Mouse (Mus musculus) heart, embryonic 11.5 days (tissue): ENCODE data around the gene Vezf1. TPM values are rescaled to one million over a fixed set of nuclear protein-coding genes. Genes with fewer than 3 reads are reported as not detected.

ENCODE experiments used
- ATAC-seq: fragments of 200-750 bp; cut with Nextera tagmentation; replicated peaks from 2 replicates; pipeline ENCODE4 v1.8.0; 2017; ENCODE audit warnings: moderate library complexity; ENCODE audit not compliant: insufficient number of reproducible peaks, low FRiP score, low TSS enrichment
- H3K27ac ChIP-seq: fragments of 300-500 bp; sonication (generic); 2 replicates; pipeline ENCODE4 v1.5.1; 2014; ENCODE audit warnings: mild to moderate bottlenecking, low read depth, low read length
- H3K27me3 ChIP-seq: fragments of 300-500 bp; sonication (generic); 2 replicates; pipeline ENCODE4 v1.6.1; 2014; ENCODE audit warnings: mild to moderate bottlenecking, low read length, mixed read lengths; ENCODE audit not compliant: control insufficient read depth, insufficient read depth
- H3K36me3 ChIP-seq: fragments of 300-500 bp; sonication (generic); 2 replicates; pipeline ENCODE4 v1.6.1; 2014; ENCODE audit warnings: mild to moderate bottlenecking, low read length, moderate library complexity, mixed read lengths; ENCODE audit not compliant: control insufficient read depth, insufficient read depth
- H3K4me1 ChIP-seq: fragments of 300-500 bp; sonication (generic); 2 replicates; pipeline ENCODE4 v1.6.1; 2014; ENCODE audit warnings: low read length; ENCODE audit not compliant: control insufficient read depth, insufficient read depth
- H3K4me2 ChIP-seq: fragments of 300-500 bp; sonication (generic); 2 replicates; pipeline ENCODE4 v1.6.1; 2014; ENCODE audit warnings: mild to moderate bottlenecking, moderate library complexity
- H3K4me3 ChIP-seq: fragments of 300-500 bp; sonication (generic); 2 replicates; pipeline ENCODE4 v1.5.1; 2014; ENCODE audit warnings: low read depth, low read length
- H3K9ac ChIP-seq: fragments of 300-500 bp; sonication (generic); 2 replicates; pipeline ENCODE4 v1.6.1; 2014; ENCODE audit warnings: mild to moderate bottlenecking, low read depth, low read length, moderate library complexity
- H3K9me3 ChIP-seq: fragments of 300-500 bp; sonication (generic); replicated peaks from 2 replicates; pipeline ENCODE4 v1.6.1; 2016; ENCODE audit warnings: low read length; ENCODE audit not compliant: control insufficient read depth
- WGBS: fragments of 180-500 bp; shearing (Covaris S2); extraction: QIAGEN DNeasy Blood & Tissue Kit; methylation state at CpG from one replicate; pipeline ENCODE4 v1.1.7; 2014; ENCODE audit not compliant: insufficient replicate concordance; 5-methylcytosine and 5-hydroxymethylcytosine counted together
- polyA plus RNA-seq: library from polyadenylated mRNA; unstranded; fragments of >200 nt; fragmentation: Nextera tagmentation; extraction: Ambion mirVana; gene quantifications from 2 replicates; pipeline ENCODE4 v1.2.1, GENCODE M21; 2014

Gene Vezf1
- polyA plus RNA-seq, 1 experiment from 2014 or later = 26.4 TPM

DNA sequence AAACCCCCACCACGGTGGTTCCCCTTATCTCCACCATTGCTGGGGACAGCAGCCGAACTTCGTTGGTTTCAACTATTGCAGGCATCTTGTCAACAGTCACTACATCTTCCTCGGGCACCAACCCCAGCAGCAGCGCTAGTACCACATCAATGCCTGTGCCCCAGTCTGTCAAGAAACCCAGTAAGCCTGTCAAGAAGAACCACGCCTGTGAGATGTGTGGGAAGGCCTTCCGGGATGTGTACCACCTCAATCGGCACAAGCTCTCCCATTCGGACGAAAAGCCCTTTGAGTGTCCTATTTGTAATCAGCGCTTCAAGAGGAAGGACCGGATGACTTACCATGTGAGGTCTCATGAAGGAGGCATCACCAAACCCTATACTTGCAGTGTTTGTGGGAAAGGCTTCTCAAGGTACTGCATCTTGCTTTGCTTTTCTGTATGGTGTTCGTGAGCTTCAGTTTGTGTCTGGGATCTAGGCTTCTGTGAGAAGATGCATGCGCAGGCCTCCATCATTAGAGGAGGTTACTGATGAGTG, 5.3 kb downstream of the Vezf1 start:
- peaks cover 14% of the 10 kb centered on the region for H3K36me3 ChIP-seq
- no peak overlapping the region for H3K9ac ChIP-seq
- 74% methylated on average over 14 of the region's 14 CpGs for WGBS
- H3K4me3 ChIP-seq = no peak overlapping the region
- no peak overlapping the region for H3K4me2 ChIP-seq
- H3K27ac ChIP-seq = no peak overlapping the region
- peaks cover 18% of the 10 kb centered on the region for H3K4me1 ChIP-seq
- no peaks in the 10 kb centered on the region for H3K9me3 ChIP-seq
- ATAC-seq = no peak
- no peaks in the 10 kb centered on the region for H3K27me3 ChIP-seq

DNA sequence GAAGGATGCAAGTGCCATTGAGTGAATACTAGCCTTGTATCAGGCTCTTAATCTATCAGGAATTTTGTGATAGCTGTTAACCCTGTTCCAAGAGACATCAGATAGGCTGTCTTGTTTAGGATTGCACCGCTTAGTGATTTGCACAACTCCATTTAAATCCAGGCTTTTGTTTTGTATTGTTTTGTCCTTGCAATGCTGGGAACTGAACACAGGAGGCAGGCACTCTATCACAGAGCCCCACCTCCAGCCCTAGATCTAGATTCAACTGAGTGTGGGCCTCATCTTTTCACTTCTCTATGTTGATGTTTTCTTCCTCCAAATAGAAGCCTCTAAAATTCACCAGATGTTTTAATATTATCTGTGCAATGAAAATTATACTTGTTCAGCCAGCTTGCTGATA, 7.6 kb downstream of the Vezf1 start:
- ATAC-seq = no peak
- Histone ChIP-seq H3K4me3 (no peak overlapping the region), H3K27me3 (no peaks in the 10 kb centered on the region), H3K9me3 (no peaks in the 10 kb centered on the region), H3K4me2 (no peak overlapping the region), H3K36me3 (peaks cover 32% of the 10 kb centered on the region), H3K27ac (no peak overlapping the region), H3K9ac (no peak overlapping the region), H3K4me1 (peaks cover 8% of the 10 kb centered on the region)
- 84% methylated on average over 1 of the region's 1 CpGs for WGBS

DNA sequence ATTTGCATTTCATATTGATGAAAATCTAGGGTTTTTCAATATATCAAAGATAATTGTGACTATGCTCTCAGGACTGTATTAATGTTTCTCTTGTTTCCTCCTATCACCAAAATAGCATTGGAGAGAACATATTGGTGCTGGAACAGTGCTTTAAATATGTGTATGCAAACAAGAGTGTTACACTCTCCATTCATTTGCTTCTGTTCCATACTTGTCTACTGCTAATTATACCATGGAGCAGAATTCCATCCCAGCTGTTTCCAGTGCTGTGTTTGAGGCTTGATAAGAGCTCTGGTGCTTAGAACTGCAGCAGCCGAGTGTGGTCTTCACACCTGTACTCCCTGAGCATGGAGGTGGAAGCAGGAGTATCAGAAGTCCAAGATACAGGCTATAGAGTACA, 8.3 kb downstream of the Vezf1 start:
- Histone ChIP-seq H3K9me3 (no peaks in the 10 kb centered on the region), H3K4me1 (peaks cover 1% of the 10 kb centered on the region), H3K36me3 (peaks cover 36% of the 10 kb centered on the region), H3K4me2 (no peak overlapping the region), H3K27me3 (no peaks in the 10 kb centered on the region), H3K9ac (no peak overlapping the region), H3K27ac (no peak overlapping the region), H3K4me3 (no peak overlapping the region)
- ATAC-seq = no peak
- 58% methylated on average over 1 of the region's 1 CpGs for WGBS

DNA sequence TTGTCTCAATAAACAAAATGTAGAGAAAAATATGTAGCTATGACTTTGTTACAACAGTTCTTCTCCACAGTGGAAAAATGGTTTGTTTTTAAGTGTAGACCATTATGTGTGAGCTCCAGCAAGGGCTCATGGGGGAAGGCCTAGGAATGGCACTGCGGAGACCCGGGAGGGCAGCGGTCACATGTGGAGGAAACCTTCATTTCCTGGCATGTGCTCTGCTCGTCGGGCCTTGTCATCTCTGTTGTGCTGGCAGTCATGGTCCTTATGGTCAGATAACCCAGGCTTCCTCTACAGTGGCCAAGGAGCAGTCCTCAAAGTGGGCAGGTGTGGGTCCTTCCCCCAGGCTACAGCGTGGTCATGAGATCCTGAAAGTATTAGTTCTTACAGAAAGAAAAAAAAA, 15.6 kb downstream of the Vezf1 start:
- Histone ChIP-seq H3K9me3 (no peaks in the 10 kb centered on the region), H3K27ac (no peak overlapping the region), H3K4me3 (no peak overlapping the region), H3K4me2 (no peak overlapping the region), H3K27me3 (no peaks in the 10 kb centered on the region), H3K4me1 (peaks cover 10% of the 10 kb centered on the region), H3K36me3 (peaks cover 24% of the 10 kb centered on the region), H3K9ac (no peak overlapping the region)
- no peak for ATAC-seq
- WGBS = 58% methylated on average over 6 of the region's 6 CpGs

DNA sequence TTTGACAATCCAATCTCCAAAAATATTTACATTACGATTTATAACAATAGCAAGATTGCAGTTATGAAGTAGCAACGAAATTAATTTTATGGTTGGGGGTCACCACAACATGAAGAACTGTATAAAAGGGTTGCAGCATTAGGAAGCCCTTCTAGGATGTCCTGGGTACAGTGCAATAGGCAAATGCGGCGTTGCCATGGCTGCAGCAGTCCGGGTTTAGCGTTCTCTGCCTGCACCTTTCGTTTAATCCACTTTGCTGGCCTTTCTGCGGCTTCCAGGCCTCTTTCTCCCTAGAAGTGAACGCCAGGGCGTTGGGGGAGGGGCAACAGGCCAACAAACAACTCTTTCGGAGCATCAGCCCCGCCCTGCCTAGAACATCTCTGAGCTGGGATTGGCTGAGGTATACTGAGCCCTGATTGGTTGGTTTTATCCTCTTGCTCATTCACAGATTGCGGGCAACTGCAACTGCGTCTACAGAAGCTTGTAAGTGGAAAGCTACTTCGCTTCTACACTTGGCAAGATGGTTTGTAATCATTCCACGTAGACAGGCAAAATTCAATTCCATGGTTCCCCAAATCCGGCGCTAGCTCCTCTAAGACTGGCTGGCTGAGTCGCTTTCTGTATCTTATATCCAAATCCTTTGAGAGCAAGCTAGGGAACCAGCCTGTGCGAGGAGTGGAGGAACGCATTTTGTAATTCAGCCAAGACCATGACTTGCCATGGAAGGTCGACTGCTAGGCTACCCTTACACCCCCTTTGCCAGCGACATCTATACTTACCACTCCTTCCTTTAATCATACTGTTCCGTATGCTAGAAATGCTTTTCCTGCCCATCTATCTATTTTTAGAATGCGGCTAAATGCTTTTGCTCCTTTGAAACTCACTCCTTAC, 18.9 kb downstream of the Vezf1 start:
- Histone ChIP-seq H3K4me3 (peak overlapping the region; percentile 34), H3K27ac (peak overlapping the region; percentile 29; the same call in 1 of the 2 replicates), H3K9ac (peak overlapping the region; percentile 47; the same call in 1 of the 2 replicates), H3K27me3 (no peaks in the 10 kb centered on the region), H3K4me2 (peak overlapping the region; percentile 73), H3K4me1 (peaks cover 10% of the 10 kb centered on the region), H3K36me3 (0 out of 2 replicates have a peak, but pooled peaks cover 2% of the 10 kb centered on the region), H3K9me3 (no peaks in the 10 kb centered on the region)
- peak; percentile 93 for ATAC-seq
- WGBS = 5% methylated on average over 25 of the region's 25 CpGs

DNA sequence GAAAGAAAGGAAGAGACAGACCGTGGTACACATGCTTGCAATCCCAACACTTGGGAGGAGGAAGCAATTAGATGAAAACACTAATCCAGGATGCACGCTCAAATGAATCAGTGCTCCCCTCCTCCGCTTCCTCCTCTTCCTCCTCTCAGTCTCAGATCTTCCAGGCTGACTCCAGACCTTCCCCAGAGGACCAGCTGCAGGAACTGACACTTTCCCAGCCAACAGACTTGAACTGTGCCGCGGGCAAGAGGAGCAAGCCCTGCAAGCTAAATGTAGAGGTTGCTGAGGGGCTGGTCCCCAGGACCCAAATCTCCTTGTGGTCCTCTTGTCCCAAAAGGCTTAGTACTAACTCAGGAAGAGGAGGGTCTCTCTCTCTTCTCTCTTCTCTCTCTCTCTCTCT, 21.1 kb downstream of the Vezf1 start:
- H3K4me1 ChIP-seq = peaks cover 10% of the 10 kb centered on the region
- no peak overlapping the region for H3K27ac ChIP-seq
- no peak overlapping the region for H3K4me3 ChIP-seq
- no peak for ATAC-seq
- H3K4me2 ChIP-seq = no peak overlapping the region
- 56% methylated on average over 5 of the region's 5 CpGs for WGBS
- no peak overlapping the region for H3K9ac ChIP-seq
- no peaks in the 10 kb centered on the region for H3K27me3 ChIP-seq
- no peaks in the 10 kb centered on the region for H3K36me3 ChIP-seq
- H3K9me3 ChIP-seq = no peaks in the 10 kb centered on the region

DNA sequence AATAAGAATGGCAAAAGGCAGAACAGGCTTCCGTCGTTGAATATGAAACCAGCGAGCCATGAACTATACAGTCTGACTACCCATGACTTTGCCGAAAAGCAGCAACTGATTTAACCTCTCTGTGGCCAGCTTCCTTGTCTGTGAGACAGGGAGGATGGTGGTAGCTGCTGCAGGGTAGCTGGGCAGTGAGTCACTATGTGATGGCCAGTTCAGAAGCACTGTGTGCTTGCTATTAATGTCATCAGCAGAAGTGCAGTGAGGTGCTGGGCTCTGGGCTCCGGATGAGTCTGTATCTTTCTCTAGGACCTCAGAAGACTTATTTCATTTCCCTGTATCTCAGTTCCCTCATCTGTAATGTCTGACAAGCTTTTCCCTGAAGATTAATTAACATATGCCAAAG, 22.2 kb downstream of the Vezf1 start:
- Histone ChIP-seq H3K27ac (no peak overlapping the region), H3K9me3 (no peaks in the 10 kb centered on the region), H3K4me1 (peaks cover 10% of the 10 kb centered on the region), H3K4me3 (no peak overlapping the region), H3K4me2 (no peak overlapping the region), H3K27me3 (no peaks in the 10 kb centered on the region), H3K9ac (no peak overlapping the region), H3K36me3 (no peaks in the 10 kb centered on the region)
- no peak for ATAC-seq
- 75% methylated on average over 5 of the region's 5 CpGs for WGBS

DNA sequence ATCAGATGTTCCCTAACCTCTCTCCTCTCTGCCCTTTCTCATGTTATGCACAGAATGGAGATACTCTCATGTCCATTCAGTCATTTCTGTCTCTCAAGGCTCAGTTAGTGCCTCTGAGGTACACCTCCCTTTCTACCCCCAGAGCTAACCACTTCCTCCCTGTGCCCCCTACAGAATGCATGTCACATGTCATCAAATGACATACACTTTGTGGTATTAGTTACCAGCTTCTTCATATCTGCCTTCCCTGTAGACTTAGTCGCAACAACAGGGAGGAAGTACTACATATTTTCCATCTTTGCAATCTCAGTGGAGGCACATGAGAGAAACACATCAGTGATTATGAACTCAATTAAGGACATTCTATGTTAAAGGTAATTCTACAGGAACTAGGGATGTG, 23.9 kb downstream of the Vezf1 start:
- no peaks in the 10 kb centered on the region; the same call in 1 of the 2 replicates for H3K27me3 ChIP-seq
- no peak for ATAC-seq
- H3K4me1 ChIP-seq = peaks cover 4% of the 10 kb centered on the region
- no peak overlapping the region for H3K27ac ChIP-seq
- whole genome bisulfite sequencing = 42% methylated on average over 1 of the region's 1 CpGs
- no peaks in the 10 kb centered on the region for H3K9me3 ChIP-seq
- no peak overlapping the region for H3K9ac ChIP-seq
- H3K4me3 ChIP-seq = no peak overlapping the region
- H3K4me2 ChIP-seq = no peak overlapping the region
- no peaks in the 10 kb centered on the region for H3K36me3 ChIP-seq
